Mouse (Mus musculus) intestine, embryonic 15.5 days (tissue): ENCODE results near the gene Megf11. TPM values are rescaled to one million over a fixed set of nuclear protein-coding genes. Genes with fewer than 3 reads are reported as not detected.
A peak's percentile ranks its signal among the peaks of the same experiment; 100 is the strongest.

Experiments
- ATAC-seq: fragments of 200-750 bp; cut with Nextera tagmentation; 2 replicates; pipeline ENCODE4 v1.8.0; 2017; ENCODE audit warnings: moderate TSS enrichment, moderate library complexity
- H3K27ac ChIP-seq: fragments of 300-500 bp; sonication (generic); 2 replicates; pipeline ENCODE4 v1.5.1; 2015; ENCODE audit warnings: mild to moderate bottlenecking, inconsistent platforms
- H3K27me3 ChIP-seq: fragments of 300-500 bp; sonication (generic); replicated peaks from 2 replicates; pipeline ENCODE4 v1.6.1; 2015; ENCODE audit warnings: inconsistent platforms
- H3K36me3 ChIP-seq: fragments of 300-500 bp; sonication (generic); 2 replicates; pipeline ENCODE4 v1.6.1; 2015; ENCODE audit warnings: inconsistent platforms
- H3K4me1 ChIP-seq: fragments of 300-500 bp; sonication (generic); replicated peaks from 2 replicates; pipeline ENCODE4 v1.6.1; 2015; ENCODE audit warnings: inconsistent platforms
- H3K4me2 ChIP-seq: fragments of 300-500 bp; sonication (generic); replicated peaks from 2 replicates; pipeline ENCODE4 v1.6.1; 2015; ENCODE audit warnings: mild to moderate bottlenecking, inconsistent platforms
- H3K4me3 ChIP-seq: fragments of 300-500 bp; sonication (generic); replicated peaks from 2 replicates; pipeline ENCODE4 v1.5.1; 2015; ENCODE audit warnings: inconsistent platforms
- H3K9ac ChIP-seq: fragments of 300-500 bp; sonication (generic); 2 replicates; pipeline ENCODE4 v1.6.1; 2015; ENCODE audit warnings: inconsistent platforms
- H3K9me3 ChIP-seq: fragments of 300-500 bp; sonication (generic); 2 replicates; pipeline ENCODE4 v1.6.1; 2016; ENCODE audit warnings: inconsistent platforms
- WGBS: fragments of 180-500 bp; shearing (Covaris S2); methylation state at CpG from one replicate; pipeline ENCODE4 v1.1.7; 2015; 5-methylcytosine and 5-hydroxymethylcytosine counted together
- polyA plus RNA-seq: library from polyadenylated mRNA; unstranded; fragments of >200 nt; fragmentation: Nextera tagmentation; extraction: Ambion mirVana; gene quantifications from 2 replicates; pipeline ENCODE4 v1.2.1, GENCODE M21; 2015

The Megf11 gene
- polyA plus RNA-seq, 1 experiment from 2014 or later, result 0.89 TPM

DNA sequence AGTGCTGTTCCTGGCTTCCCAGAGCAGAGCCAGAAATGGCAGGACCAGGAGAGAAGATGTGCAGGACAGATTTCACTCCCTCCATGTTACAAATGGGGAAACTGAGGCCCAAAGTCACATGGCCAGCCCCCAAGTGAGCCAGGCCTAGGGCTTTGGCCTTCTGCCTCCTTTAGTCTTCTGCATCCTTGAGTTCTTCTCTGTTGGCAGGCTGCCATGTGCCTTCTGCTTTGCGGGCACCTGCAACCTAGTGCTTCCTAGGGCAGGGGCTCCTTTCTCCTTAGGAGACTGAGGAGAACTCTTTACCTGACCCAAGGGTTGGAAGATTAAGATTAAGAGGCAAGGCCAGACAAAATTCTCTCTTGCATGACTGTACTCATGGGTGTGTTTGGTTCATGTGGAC, 193.9 kb downstream of the Megf11 start:
- 73% methylated on average over 1 of the region's 1 CpGs for WGBS
- Histone ChIP-seq H3K36me3 (no peaks in the 10 kb centered on the region), H3K9me3 (no peaks in the 10 kb centered on the region), H3K4me1 (peaks cover 14% of the 10 kb centered on the region), H3K27ac (no peak overlapping the region), H3K9ac (no peak overlapping the region), H3K4me3 (no peak overlapping the region), H3K4me2 (no peak overlapping the region), H3K27me3 (no peaks in the 10 kb centered on the region)
- ATAC-seq, result no peak

DNA sequence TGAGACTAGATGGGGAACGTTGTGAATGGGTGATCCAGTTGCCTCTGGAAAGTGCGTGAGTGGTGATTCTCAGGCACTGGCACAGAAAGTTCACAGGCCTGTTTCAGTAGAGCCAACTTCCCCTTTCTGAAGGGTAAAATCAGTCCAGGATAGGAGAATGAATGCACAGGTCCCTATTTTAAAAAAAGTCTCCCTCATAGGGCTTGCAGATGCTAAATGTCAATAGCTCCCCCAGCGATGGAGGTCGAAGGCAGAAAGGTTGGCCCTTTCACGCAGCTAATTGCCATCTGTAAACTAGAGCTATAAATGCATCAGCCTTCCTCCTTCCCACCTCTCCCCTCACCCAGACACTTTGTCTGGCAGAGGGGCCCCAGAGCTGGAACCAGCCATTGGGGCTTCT, 200.9 kb downstream of the Megf11 start:
- Histone ChIP-seq H3K27me3 (no peaks in the 10 kb centered on the region), H3K9me3 (no peaks in the 10 kb centered on the region), H3K4me3 (no peak overlapping the region), H3K4me1 (0 out of 2 replicates have a peak, but pooled peaks cover 7% of the 10 kb centered on the region), H3K4me2 (no peak overlapping the region), H3K36me3 (no peaks in the 10 kb centered on the region), H3K9ac (no peak overlapping the region), H3K27ac (no peak overlapping the region)
- WGBS, result 47% methylated on average over 5 of the region's 5 CpGs
- ATAC-seq, result no peak

DNA sequence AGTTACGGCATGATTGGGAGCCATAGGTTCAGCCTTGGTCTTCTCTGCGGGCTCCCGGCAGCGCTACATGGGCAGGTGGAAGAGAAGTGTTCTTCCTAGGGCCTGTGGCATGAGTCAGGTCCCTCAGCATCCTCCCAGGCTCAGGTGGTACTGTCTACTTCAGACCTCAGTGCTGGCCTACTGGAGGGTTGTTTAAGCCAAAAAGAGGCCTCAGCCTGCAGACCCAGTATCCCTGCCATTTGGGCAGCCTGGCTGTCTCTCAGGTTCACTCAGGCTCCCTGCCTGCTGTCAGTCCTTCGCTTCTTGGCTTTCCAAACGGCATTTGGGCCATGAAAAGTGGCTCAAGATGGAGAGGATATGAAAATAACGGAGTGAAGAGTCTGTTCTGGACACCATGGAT, 202.6 kb downstream of the Megf11 start:
- no peaks in the 10 kb centered on the region for H3K9me3 ChIP-seq
- 91% methylated on average over 7 of the region's 7 CpGs for WGBS
- no peak overlapping the region for H3K4me2 ChIP-seq
- H3K4me3 ChIP-seq, result no peak overlapping the region
- no peaks in the 10 kb centered on the region for H3K36me3 ChIP-seq
- no peak for ATAC-seq
- H3K9ac ChIP-seq, result no peak overlapping the region
- 0 out of 2 replicates have a peak, but pooled peaks cover 7% of the 10 kb centered on the region for H3K4me1 ChIP-seq
- H3K27ac ChIP-seq, result no peak overlapping the region
- no peaks in the 10 kb centered on the region for H3K27me3 ChIP-seq

DNA sequence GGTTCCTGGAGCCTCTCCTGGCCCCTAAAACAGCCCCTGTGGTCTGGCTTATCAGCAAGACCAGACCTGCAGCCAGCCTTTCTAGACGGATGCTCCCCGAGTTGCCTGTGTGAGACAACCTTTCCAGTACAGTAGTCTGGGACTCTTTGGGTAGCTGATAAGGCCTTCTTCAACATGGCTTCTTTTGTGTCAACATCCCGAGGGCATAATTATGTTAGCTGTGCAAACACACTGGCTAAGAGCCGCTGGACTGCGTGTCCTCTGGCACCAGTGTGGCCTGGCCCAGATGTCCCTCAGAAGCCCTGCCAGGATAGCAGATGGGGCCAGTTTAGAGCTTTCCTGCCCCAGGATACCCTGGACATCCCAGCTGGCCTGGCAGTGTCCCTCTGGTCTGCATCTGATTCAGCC, 205.2 kb downstream of the Megf11 start:
- no peaks in the 10 kb centered on the region for H3K27me3 ChIP-seq
- ATAC-seq, result peak; percentile 31; the same call in 1 of the 2 replicates
- WGBS, result 29% methylated on average over 5 of the region's 5 CpGs
- H3K4me1 ChIP-seq, result 0 out of 2 replicates have a peak, but pooled peaks cover 18% of the 10 kb centered on the region
- no peak overlapping the region for H3K9ac ChIP-seq
- H3K27ac ChIP-seq, result 0 out of 2 replicates have a peak overlapping the region, but pooled peaks have one; percentile 17
- no peaks in the 10 kb centered on the region for H3K36me3 ChIP-seq
- no peak overlapping the region for H3K4me2 ChIP-seq
- no peak overlapping the region for H3K4me3 ChIP-seq
- H3K9me3 ChIP-seq, result no peaks in the 10 kb centered on the region

DNA sequence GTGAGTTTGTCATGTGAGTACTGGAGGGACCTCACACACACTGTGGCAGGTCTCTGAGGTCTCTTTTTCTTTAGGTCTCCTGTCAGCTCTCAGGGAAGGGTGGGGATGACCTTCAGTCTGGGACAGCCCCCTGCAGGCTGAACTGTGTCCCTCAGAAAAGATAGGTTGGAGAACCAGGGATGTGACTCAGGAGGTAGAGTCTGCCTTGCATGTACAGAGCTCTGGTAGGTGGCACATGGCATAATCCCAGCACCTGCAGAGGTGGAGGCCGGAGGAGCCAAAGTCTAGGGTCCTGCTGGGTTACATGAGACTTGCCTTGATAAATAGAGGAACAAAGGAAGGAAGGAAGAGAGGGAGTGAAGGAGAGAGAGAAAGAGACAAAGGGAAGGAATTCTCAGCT, 206.0 kb downstream of the Megf11 start:
- ATAC-seq, result peak; percentile 65
- Histone ChIP-seq H3K4me1 (0 out of 2 replicates have a peak, but pooled peaks cover 18% of the 10 kb centered on the region), H3K9ac (no peak overlapping the region), H3K36me3 (no peaks in the 10 kb centered on the region), H3K27ac (no peak overlapping the region), H3K9me3 (no peaks in the 10 kb centered on the region), H3K27me3 (no peaks in the 10 kb centered on the region), H3K4me2 (no peak overlapping the region), H3K4me3 (no peak overlapping the region)
- WGBS, result 77% methylated on average over 1 of the region's 1 CpGs

DNA sequence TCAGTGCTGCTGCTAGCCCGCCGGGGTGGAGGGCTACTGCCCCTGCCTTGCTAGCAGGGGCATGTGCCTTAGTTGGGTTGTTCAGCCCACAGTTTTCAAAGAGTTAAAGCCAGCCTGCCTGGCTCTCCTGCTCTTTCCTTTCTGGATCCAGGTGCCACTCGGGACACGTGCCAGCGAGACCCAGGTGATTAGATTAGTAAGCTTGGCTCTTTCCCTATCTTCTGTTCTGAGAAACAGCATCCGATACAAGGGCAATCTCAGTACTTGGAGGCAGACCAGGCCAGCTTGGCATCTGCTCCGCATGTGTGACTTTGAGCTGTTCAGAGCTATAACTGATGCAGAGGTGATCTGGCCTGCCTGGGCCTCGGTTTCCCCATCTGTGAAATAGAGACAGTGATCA, 209.0 kb downstream of the Megf11 start:
- Histone ChIP-seq H3K4me3 (no peak overlapping the region), H3K9me3 (no peaks in the 10 kb centered on the region), H3K4me2 (no peak overlapping the region), H3K9ac (no peak overlapping the region), H3K27me3 (no peaks in the 10 kb centered on the region), H3K36me3 (no peaks in the 10 kb centered on the region), H3K27ac (no peak overlapping the region), H3K4me1 (0 out of 2 replicates have a peak, but pooled peaks cover 18% of the 10 kb centered on the region)
- ATAC-seq, result no peak
- 65% methylated on average over 8 of the region's 8 CpGs for WGBS

DNA sequence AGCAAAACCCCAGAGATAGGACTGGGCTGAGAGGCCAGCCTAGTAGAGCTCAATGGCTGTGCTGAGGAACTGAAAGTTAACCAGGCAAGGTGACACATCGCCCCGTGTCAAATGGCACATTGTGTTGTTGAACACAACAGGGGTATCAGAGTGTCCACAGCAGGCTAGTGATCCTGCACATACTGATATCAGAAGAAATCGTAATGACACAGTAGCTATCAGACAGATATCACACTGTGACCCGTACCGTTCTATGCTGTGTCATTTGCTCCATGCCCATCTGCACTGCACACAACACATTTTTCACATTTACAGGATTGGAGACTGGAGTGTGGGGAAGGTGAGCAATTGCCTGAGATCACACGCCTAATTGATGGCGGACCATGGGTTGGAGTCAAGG, 213.0 kb downstream of the Megf11 start:
- no peak overlapping the region for H3K27ac ChIP-seq

DNA sequence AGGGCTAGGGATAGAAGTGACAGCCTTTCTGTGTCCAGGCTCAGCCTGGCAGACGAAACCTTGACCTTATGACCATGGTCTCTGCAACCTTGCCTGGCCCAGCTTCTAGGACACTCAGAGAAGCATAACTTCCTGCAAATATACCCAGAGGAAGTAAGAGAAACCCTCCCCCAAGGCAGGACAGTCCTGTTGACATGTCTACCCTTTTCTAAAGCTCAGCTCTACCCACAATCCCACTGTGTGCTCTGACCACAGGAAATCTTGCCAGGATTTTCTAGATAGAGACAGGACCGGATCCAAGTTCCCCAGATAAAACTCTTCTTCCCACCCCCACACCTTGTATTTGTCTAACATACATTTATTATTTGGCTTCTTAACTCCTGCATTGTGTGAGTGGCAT, 215.3 kb downstream of the Megf11 start:
- 71% methylated on average over 2 of the region's 2 CpGs for WGBS
- Histone ChIP-seq H3K4me2 (no peak overlapping the region), H3K9ac (no peak overlapping the region)

More for the DNA sequence above, 213.0 kb downstream of the Megf11 start:
- no peak overlapping the region for H3K4me3 ChIP-seq
- H3K36me3 ChIP-seq, result no peaks in the 10 kb centered on the region
- WGBS, result 95% methylated on average over 7 of the region's 7 CpGs
- peaks cover 13% of the 10 kb centered on the region; the same call in 1 of the 2 replicates for H3K4me1 ChIP-seq
- H3K4me2 ChIP-seq, result no peak overlapping the region
- H3K27me3 ChIP-seq, result no peaks in the 10 kb centered on the region
- H3K9ac ChIP-seq, result no peak overlapping the region
- no peak for ATAC-seq
- no peaks in the 10 kb centered on the region for H3K9me3 ChIP-seq

DNA sequence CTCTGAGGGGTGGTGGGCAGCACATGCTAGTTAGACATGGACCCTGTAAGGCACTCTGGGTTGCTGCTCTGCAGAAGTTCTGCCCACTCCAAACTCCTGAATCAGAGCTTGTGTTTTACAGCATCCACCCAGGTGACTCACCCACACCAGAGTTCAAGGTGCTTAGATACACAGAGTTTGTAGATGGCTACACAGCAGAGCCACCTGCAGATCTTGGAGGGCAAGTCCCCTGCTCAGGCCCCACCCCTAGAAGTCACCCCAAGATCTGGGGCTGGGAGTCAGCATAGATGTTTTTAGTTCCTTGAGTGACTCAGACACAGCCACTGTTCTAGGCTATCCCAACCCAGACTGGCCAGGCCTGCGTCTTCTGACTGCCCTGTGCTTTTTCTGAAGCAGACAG, 217.5 kb downstream of the Megf11 start:
- no peaks in the 10 kb centered on the region for H3K27me3 ChIP-seq
- H3K27ac ChIP-seq, result 0 out of 2 replicates have a peak overlapping the region, but pooled peaks have one; percentile 15
- H3K4me3 ChIP-seq, result no peak overlapping the region
- no peak overlapping the region for H3K4me2 ChIP-seq
- no peaks in the 10 kb centered on the region for H3K9me3 ChIP-seq
- WGBS, result 72% methylated on average over 1 of the region's 1 CpGs
- ATAC-seq, result peak; percentile 89
- H3K4me1 ChIP-seq, result peaks cover 15% of the 10 kb centered on the region
- H3K9ac ChIP-seq, result no peak overlapping the region
- H3K36me3 ChIP-seq, result no peaks in the 10 kb centered on the region

More for the DNA sequence above, 215.3 kb downstream of the Megf11 start:
- H3K4me3 ChIP-seq, result no peak overlapping the region
- no peaks in the 10 kb centered on the region for H3K36me3 ChIP-seq
- peaks cover 14% of the 10 kb centered on the region for H3K4me1 ChIP-seq
- ATAC-seq, result no peak
- no peak overlapping the region for H3K27ac ChIP-seq
- H3K9me3 ChIP-seq, result no peaks in the 10 kb centered on the region
- H3K27me3 ChIP-seq, result no peaks in the 10 kb centered on the region

DNA sequence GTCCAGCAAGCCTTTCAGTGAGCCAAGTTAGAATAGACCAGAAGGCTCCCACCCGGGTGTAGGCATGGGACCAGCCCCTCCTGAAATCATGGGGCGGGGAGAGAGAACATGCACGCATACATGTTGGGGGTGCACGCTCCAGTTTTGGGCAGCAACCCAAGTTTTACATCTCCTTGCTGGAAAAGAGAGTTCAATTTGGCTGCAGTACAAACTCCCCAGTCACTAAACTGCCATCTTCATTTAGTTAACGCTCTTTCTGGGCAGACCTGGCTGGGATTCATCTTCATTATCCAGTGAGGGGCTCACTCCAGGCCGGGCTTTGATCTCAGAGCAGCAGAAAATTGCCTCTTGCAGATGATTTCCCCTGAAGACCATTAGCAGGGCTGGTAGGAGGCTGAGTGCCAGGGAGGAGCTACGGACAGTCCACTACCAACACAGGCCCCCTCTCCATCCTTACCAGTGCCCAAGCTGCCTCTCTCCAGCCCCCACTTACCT, 218.8 kb downstream of the Megf11 start:
- 0 out of 2 replicates have a peak overlapping the region, but pooled peaks have one; percentile 8 for H3K27ac ChIP-seq

DNA sequence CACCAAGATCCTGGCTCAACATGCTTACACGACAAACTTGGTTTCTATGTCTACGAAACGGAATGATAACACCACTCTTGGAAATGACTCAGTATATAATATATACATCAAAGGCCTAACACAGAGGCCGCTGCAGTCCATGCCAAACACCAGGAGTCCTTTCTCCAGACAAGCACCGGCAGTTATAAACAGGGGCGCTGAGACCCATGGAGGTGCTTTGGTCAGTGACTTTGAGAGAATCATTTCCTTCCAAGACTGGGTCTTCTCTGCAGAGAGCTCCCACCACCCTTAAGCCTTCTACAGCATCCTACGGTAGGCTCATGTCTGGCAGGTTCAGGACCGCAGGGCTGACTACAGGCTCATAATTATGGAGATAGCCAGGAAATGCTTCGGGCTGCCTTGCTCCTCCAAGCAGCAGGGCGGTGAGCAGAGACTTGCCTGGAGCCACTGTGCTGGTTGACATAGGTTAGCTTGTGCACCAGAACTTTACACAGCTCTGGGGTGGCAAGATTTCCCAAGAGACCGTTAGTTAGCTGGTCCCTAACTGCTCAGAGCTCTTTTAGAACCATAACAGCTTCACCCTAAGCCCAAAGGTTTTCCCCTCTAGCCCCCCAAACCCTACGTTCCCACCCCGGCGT, 219.8 kb downstream of the Megf11 start:
- Histone ChIP-seq H3K27ac (no peak overlapping the region), H3K4me3 (no peak overlapping the region), H3K9ac (no peak overlapping the region), H3K36me3 (no peaks in the 10 kb centered on the region), H3K27me3 (no peaks in the 10 kb centered on the region), H3K4me1 (peaks cover 15% of the 10 kb centered on the region), H3K4me2 (no peak overlapping the region), H3K9me3 (no peaks in the 10 kb centered on the region)
- no peak for ATAC-seq
- WGBS, result 65% methylated on average over 14 of the region's 14 CpGs

More for the DNA sequence above, 218.8 kb downstream of the Megf11 start:
- peaks cover 15% of the 10 kb centered on the region for H3K4me1 ChIP-seq
- no peaks in the 10 kb centered on the region for H3K36me3 ChIP-seq
- H3K4me2 ChIP-seq, result no peak overlapping the region
- ATAC-seq, result no peak
- H3K9ac ChIP-seq, result no peak overlapping the region
- no peaks in the 10 kb centered on the region for H3K9me3 ChIP-seq
- no peak overlapping the region for H3K4me3 ChIP-seq
- WGBS, result 50% methylated on average over 7 of the region's 7 CpGs
- no peaks in the 10 kb centered on the region for H3K27me3 ChIP-seq

DNA sequence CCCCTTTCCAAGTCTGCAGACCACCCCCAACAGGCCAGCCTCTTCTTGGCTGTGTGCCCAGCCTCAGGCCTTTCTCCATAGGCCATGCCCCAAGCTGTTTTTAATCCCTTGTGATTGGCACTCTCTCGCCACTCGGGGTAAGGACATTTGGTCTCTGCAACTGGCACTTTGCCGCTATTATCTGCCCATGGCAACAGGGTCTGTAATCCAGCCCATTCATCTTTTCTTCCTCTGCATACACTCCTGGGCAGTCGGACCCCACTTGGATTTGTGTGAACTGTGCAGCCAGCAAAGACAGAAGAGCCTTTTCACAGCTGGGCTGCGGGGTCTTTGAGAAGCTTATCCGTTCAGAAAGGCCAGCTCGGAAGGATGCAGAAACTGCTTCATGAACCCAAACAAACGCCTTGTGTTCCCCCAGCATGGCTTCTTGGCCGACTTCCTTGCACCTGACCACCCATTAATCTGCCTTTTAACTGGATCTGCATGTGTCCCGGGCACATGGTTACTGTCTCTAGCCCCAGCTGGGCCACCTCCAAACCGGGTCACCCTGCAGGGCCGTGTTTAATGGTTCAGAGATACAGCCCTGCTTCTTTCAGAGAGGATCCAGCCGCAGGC, 220.4 kb downstream of the Megf11 start:
- H3K4me1 ChIP-seq, result peaks cover 11% of the 10 kb centered on the region
- no peaks in the 10 kb centered on the region for H3K36me3 ChIP-seq
- no peaks in the 10 kb centered on the region for H3K27me3 ChIP-seq
- H3K4me3 ChIP-seq, result no peak overlapping the region
- H3K9me3 ChIP-seq, result no peaks in the 10 kb centered on the region
- ATAC-seq, result peak; percentile 37
- H3K9ac ChIP-seq, result no peak overlapping the region
- H3K27ac ChIP-seq, result peak overlapping the region; percentile 42; the same call in 1 of the 2 replicates
- 36% methylated on average over 13 of the region's 13 CpGs for WGBS
- no peak overlapping the region for H3K4me2 ChIP-seq
